Mouse (Mus musculus) Patski (cell line): Measurements from ENCODE around the gene Ptpn18. TPM values are rescaled to one million over a fixed set of nuclear protein-coding genes. Genes with fewer than 3 reads are reported as not detected.
A peak's percentile ranks its signal among the peaks of the same experiment; 100 is the strongest.
"Not testable (repeated sequence)": the region's sequence is repeated elsewhere in the genome, so short reads cannot be mapped to it uniquely, and the experiment has no call there.

Experiments used
- ATAC-seq: fragments of 100-300 bp; one replicate; pipeline ENCODE4 v1.8.0; 2021
- CTCF ChIA-PET: fragments of 350-600 bp; sonication (Branson Sonifier 250); formaldehyde crosslinking; loops from one replicate; lab custom pipeline; 2022; ENCODE audit warnings: inconsistent platforms; lab: Charles Lee
- POLR2A ChIA-PET: fragments of 350-600 bp; sonication (Branson Sonifier 250); formaldehyde crosslinking; loops from one replicate; lab custom pipeline; 2022; ENCODE audit warnings: antibody characterized with exemption, inconsistent platforms; lab: Charles Lee
- DNase-seq: peaks from one replicate; pipeline ENCODE4 v3.0.0-alpha.2; 2011; ENCODE audit warnings: low read depth, low spot score
- H3K27me3 ChIP-seq: fragments of 371-371 bp; one replicate; pipeline ENCODE4 v1.5.1; 2021
- CTCF ChIP-seq: fragments of 100-300 bp; IDR thresholded peaks from one replicate; pipeline ENCODE4 v1.5.1; 2021
- in situ Hi-C: fragments of 300-500 bp; cut with MboI; formaldehyde crosslinking; loops from 3 replicates; pipeline ENCODE4 v1.11.1; 2018; ENCODE audit warnings: low pct_unique_long_range_greater_than_20kb, mixed read lengths
- polyA plus RNA-seq: library from polyadenylated mRNA; unstranded; gene quantifications from one replicate; pipeline ENCODE4 v1.2.3, GENCODE M21; 2021

Ptpn18 gene
- polyA plus RNA-seq, 1 experiment from 2014 or later, result 1.5 TPM

- ATAC-seq (no peak), DNase-seq (no peak)
- in situ Hi-C loops, result loop anchor here (25.0 kb wide), 1 partner anchor 423 kb away; no protein-coding TSS in a partner anchor
- CTCF ChIA-PET, result interaction anchor here (0.7 kb wide), 1 partner anchor 217 kb away, joined by 3 read pairs; no protein-coding TSS in a partner anchor
- H3K27me3 ChIP-seq, result no peaks in the 10 kb centered on the region
- POLR2A ChIA-PET, result no interaction called here
- no peak for TF ChIP-seq CTCF
Observed at GRCm38 (mm10) chr1:34435371-34436120, 24.0 kb upstream of the Ptpn18 start.

- DNase-seq (no peak), ATAC-seq (no peak)
- TF ChIP-seq CTCF, result no peak
- ChIA-PET POLR2A (no interaction called here), CTCF (no interaction called here)
- no peaks in the 10 kb centered on the region for H3K27me3 ChIP-seq
- in situ Hi-C loops, result loop anchor here (25.0 kb wide), 1 partner anchor 424 kb away; no protein-coding TSS in a partner anchor
Observed at GRCm38 (mm10) chr1:34436374-34436773, 23.2 kb upstream of the Ptpn18 start.

GRCm38 (mm10) chr1:34437366-34437765 lies 22.2 kb upstream of the Ptpn18 start:
- in situ Hi-C loops, result loop anchor here (25.0 kb wide), 1 partner anchor 425 kb away; no protein-coding TSS in a partner anchor
- POLR2A ChIA-PET, ATAC-seq, H3K27me3 ChIP-seq, DNase-seq, CTCF ChIA-PET: not testable (repeated sequence)

GRCm38 (mm10) chr1:34438381-34439051 lies 21.0 kb upstream of the Ptpn18 start:
- DNase-seq (no peak), ATAC-seq (no peak)
- CTCF ChIA-PET, result no interaction called here
- no peak for TF ChIP-seq CTCF
- in situ Hi-C loops, result loop anchor here (25.0 kb wide), 1 partner anchor 426 kb away; no protein-coding TSS in a partner anchor
- POLR2A ChIA-PET, result interaction anchor here (0.6 to 0.8 kb wide), 2 partner anchors 20 to 208 kb away, joined by 3 to 4 read pairs; no protein-coding TSS in a partner anchor
- H3K27me3 ChIP-seq, result no peaks in the 10 kb centered on the region

- ChIA-PET POLR2A (no interaction called here), CTCF (no interaction called here)
- ATAC-seq, result peak; percentile 90
Observed at GRCm38 (mm10) chr1:34439215-34439960, 20.2 kb upstream of the Ptpn18 start, which contains the start of the genes Ccdc115 and Imp4. Gene Ccdc115, minus strand, starts transcription at chr1:34439672. Gene Imp4, plus strand, starts transcription at chr1:34439851.

GRCm38 (mm10) chr1:34439961-34440630 lies 19.5 kb upstream of the Ptpn18 start:
- CTCF ChIA-PET, result interaction anchor here (0.9 kb wide), 1 partner anchor 16 kb away, joined by 3 read pairs; no protein-coding TSS in a partner anchor
- no peaks in the 10 kb centered on the region for H3K27me3 ChIP-seq
- peak; percentile 22 for ATAC-seq
- in situ Hi-C loops, result loop anchor here (25.0 kb wide), 1 partner anchor 428 kb away; no protein-coding TSS in a partner anchor
- POLR2A ChIA-PET, result no interaction called here
- DNase-seq, result no peak
- TF ChIP-seq CTCF, result no peak

More at GRCm38 (mm10) chr1:34439215-34439960, 20.2 kb upstream of the Ptpn18 start, which contains the start of the genes Ccdc115 and Imp4:
- no peaks in the 10 kb centered on the region for H3K27me3 ChIP-seq
- DNase-seq, result peak; percentile 96
- in situ Hi-C loops, result loop anchor here (25.0 kb wide), 1 partner anchor 427 kb away; no protein-coding TSS in a partner anchor
- TF ChIP-seq CTCF, result no peak

GRCm38 (mm10) chr1:34443124-34443523 lies 16.4 kb upstream of the Ptpn18 start:
- no peak for TF ChIP-seq CTCF
- ATAC-seq, result no peak

GRCm38 (mm10) chr1:34458431-34458830 lies 1.1 kb upstream of the Ptpn18 start:
- TF ChIP-seq CTCF, result no peak
- ChIA-PET CTCF (no interaction called here), POLR2A (interaction anchor here (0.8 kb wide), 1 partner anchor 20 kb away, joined by 4 read pairs; no protein-coding TSS in a partner anchor)
- DNase-seq (no peak), ATAC-seq (no peak)
- in situ Hi-C loops, result no loop called here
- peaks cover 9% of the 10 kb centered on the region for H3K27me3 ChIP-seq

More at GRCm38 (mm10) chr1:34443124-34443523, 16.4 kb upstream of the Ptpn18 start:
- POLR2A ChIA-PET, result no interaction called here
- no peaks in the 10 kb centered on the region for H3K27me3 ChIP-seq
- CTCF ChIA-PET, result no interaction called here
- in situ Hi-C loops, result loop anchor here (25.0 kb wide), 1 partner anchor 431 kb away; no protein-coding TSS in a partner anchor
- no peak for DNase-seq

- H3K27me3 ChIP-seq, result peaks cover 9% of the 10 kb centered on the region
- TF ChIP-seq CTCF, result no peak
Observed at GRCm38 (mm10) chr1:34460061-34460441, 489 bp downstream of the Ptpn18 start.

More at GRCm38 (mm10) chr1:34460061-34460441, 489 bp downstream of the Ptpn18 start:
- ATAC-seq (no peak), DNase-seq (no peak)
- in situ Hi-C loops, result no loop called here
- POLR2A ChIA-PET, result no interaction called here
- CTCF ChIA-PET, result no interaction called here
